Mouse (Mus musculus): ENCODE results near the gene Tufm.

The Tufm gene

GRCm38 (mm10) chr7:126499416-126499815 lies 12.3 kb downstream of the Tufm start:
- DNase-seq (ENCODE audit: low read depth, low spot score), result no peak

- no peak for DNase-seq (ENCODE audit: low read depth, low spot score)
Observed at GRCm38 (mm10) chr7:126501684-126502022, 14.5 kb downstream of the Tufm start.

DNA sequence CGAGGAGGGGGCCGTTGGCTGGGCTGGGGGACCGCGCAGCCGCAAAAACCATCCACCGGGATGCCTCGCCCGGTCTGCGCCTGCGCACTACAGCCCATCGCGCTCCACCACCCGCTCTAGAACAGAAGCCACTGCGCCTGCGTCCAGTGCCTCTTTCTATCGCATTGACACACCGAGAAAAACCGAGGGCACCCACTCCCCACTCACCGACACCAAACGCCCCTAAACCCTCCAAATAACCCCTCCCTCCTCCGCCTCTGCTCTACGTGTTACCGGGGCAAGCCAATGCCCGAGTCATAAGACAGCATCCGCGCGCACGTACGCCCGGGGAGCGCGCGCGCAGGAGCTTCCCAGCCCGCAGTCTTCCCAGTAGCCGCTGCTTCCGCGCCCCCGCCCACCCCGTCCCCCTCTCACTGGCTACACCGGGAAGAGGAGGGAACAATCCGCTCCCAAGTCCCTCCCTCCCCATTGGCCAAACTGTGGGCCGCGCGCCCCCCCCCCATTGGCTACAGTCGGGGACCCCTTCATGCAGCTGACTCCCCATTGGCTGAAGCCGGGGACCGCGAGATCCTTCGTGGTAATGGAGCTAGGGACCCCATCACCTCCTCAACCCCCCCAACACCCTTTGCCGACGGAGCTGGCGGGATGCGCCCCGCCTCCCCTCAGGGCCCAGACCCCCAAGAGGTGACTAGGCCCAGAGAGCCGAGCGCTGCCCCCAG lies 15.0 kb downstream of the Tufm start:
- DNase-seq (ENCODE audit: low read depth, low spot score), result peak; percentile 94

GRCm38 (mm10) chr7:126502751-126503150 lies 15.6 kb downstream of the Tufm start:
- no peak for DNase-seq (ENCODE audit: low read depth, low spot score)

DNA sequence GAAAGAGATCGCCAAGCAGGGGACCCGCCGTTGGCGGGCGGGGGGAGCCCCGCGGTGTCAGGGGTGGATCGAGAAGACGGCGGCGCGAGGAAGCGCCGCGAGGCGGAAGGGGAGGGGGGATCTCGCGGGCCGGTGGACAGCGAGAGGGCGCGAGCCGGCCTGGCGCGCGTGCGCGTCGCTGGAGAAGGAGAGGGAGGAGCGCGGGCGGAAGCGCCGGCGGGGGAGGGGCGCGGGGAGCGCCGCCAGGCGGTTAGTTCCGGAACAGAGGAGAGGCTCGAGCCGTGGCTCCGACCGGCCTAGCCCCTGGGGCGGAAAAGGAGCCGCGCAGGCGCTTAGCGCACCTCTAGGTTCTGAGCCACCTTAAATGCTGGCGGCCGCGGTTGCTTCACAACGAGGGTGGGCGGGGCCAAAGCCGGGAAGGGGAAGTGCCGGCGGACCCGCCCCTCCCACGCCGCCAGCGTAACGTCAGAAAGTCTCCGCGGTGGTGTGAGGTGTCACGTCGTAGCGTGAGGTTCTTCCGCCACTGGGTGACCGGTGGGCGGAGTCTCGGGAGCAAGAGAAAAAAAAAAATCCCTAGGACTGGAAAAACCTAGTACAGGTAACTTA lies 16.2 kb downstream of the Tufm start, which contains the start of gene Atxn2l:
TSS of gene Atxn2l (minus strand) at position 165 of the 606 bp plus-strand sequence.
- peak; percentile 98 for DNase-seq (ENCODE audit: low read depth, low spot score)

DNA sequence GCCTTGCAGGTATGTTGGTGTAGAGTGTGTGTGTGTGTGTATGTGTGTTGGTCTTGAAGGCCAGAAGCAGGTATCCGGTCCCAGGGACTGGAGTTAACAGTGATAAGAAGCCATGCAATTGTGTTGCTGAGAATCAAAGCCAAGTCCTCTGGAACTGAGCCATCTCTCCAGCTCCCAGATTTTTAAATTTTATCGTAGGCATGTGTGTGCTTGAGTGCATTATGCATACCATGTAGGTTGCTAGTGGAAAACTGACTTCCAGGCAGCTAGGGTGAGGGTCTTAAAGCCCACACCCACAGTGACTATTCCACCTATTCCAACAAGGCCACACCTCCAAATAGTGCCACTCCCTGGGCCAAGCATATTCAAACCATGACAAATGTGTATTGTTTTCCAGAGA lies 17.8 kb downstream of the Tufm start:
- DNase-seq (ENCODE audit: low read depth, low spot score), result no peak

- DNase-seq (ENCODE audit: low read depth, low spot score), result no peak
Observed at GRCm38 (mm10) chr7:126507126-126507778, 20.1 kb downstream of the Tufm start.

- DNase-seq (ENCODE audit: low read depth, low spot score), result no peak
Observed at GRCm38 (mm10) chr7:126511287-126511686, 24.1 kb downstream of the Tufm start.

GRCm38 (mm10) chr7:126518261-126518941 lies 31.2 kb downstream of the Tufm start:
- no peak for DNase-seq (ENCODE audit: low read depth, low spot score)

DNA sequence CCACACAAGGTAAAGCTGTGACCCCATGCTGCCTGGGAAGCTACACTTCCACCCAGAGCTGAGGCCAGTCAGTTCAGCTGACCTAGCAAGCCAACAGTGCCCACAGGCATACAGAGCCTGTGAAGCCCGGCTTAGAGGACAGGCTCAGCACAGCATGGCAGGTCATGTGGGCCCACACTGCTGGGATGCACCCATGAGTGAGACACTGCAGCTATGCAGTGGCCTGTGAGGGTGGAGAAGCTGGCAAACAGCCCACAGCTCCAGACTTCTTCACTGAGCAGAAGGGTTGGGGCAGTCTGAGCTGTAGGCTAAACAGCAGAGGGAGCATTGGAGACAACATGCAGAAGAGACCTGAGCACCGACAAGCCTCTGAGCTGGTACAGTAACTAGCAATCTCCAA lies 32.4 kb downstream of the Tufm start:
- DNase-seq (ENCODE audit: low read depth, low spot score), result no peak

GRCm38 (mm10) chr7:126523316-126523715 lies 36.2 kb downstream of the Tufm start:
- no peak for DNase-seq (ENCODE audit: low read depth, low spot score)

DNA sequence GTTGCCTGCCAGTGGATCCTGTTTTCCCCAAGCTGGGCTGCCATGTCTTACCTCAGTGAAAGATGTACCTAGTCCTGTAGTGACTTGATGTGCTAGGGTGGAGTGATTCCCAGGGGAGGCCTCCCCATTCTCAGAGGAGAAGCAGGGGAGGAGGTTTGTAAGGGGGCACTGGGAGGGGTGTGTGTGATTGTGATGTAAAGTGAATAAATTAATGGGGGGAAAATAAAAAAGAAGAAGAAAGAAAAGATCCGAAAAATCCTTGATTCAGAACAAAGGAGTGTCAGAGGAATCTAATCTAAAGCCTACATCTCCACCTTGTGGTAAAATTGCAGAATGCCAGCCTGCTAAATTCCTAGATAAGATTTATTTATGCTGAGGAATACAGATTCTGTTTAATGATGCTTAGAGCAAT lies 41.0 kb downstream of the Tufm start:
- peak; percentile 45 for DNase-seq (ENCODE audit: low read depth, low spot score)

- DNase-seq (ENCODE audit: low read depth, low spot score), result no peak
Observed at GRCm38 (mm10) chr7:126533434-126533833, 46.3 kb downstream of the Tufm start.

GRCm38 (mm10) chr7:126535766-126536165 lies 48.6 kb downstream of the Tufm start:
- DNase-seq (ENCODE audit: low read depth, low spot score), result no peak

- no peak for DNase-seq (ENCODE audit: low read depth, low spot score)
Observed at GRCm38 (mm10) chr7:126536466-126536865, 49.3 kb downstream of the Tufm start.

GRCm38 (mm10) chr7:126537820-126538585 lies 50.8 kb downstream of the Tufm start:
- peak; percentile 23 for DNase-seq (ENCODE audit: low read depth, low spot score)

Measured in embryo, embryonic 11.5 days (tissue).